Mouse (Mus musculus) G1E (cell line): ENCODE results near the gene Dock2. TPM values are rescaled to one million over a fixed set of nuclear protein-coding genes. Genes with fewer than 3 reads are reported as not detected.
"Not testable (repeated sequence)": the region's sequence is repeated elsewhere in the genome, so short reads cannot be mapped to it uniquely, and the experiment has no call there.

Source experiments
- ATAC-seq: 2 replicates; pipeline ENCODE4 v1.8.0; 2016; ENCODE audit warnings: mild to moderate bottlenecking; ENCODE audit not compliant: insufficient number of reproducible peaks, poor library complexity, low FRiP score, severe bottlenecking; ENCODE audit errors: extremely low read depth
- DNase-seq: peaks from one replicate; pipeline ENCODE4 v3.0.0; 2012; ENCODE audit warnings: low spot score
- H3K27me3 ChIP-seq: 2 replicates; pipeline ENCODE4 v1.6.1; 2012; ENCODE audit warnings: mild to moderate bottlenecking, low read length, inconsistent platforms; ENCODE audit not compliant: insufficient read depth
- H3K36me3 ChIP-seq: replicated peaks from 2 replicates; pipeline ENCODE3; 2012; ENCODE audit warnings: mild to moderate bottlenecking, inconsistent platforms
- H3K4me1 ChIP-seq: 2 replicates; pipeline ENCODE4 v1.6.1; 2012; ENCODE audit warnings: low read depth, low read length, inconsistent platforms, mixed read lengths; ENCODE audit not compliant: insufficient read depth
- H3K4me3 ChIP-seq: 2 replicates; pipeline ENCODE4 v1.5.1; 2012; ENCODE audit warnings: low read depth, mild to moderate bottlenecking, inconsistent platforms, low read length, moderate library complexity, mixed read lengths
- H3K9me3 ChIP-seq: replicated peaks from 2 replicates; pipeline ENCODE4 v1.6.1; 2012; ENCODE audit warnings: inconsistent platforms
- CTCF ChIP-seq: IDR thresholded peaks from 2 replicates; pipeline ENCODE4 v1.5.1; 2012; ENCODE audit warnings: low read depth, low read length, inconsistent platforms, mixed read lengths
- GATA1 ChIP-seq: IDR thresholded peaks from 2 replicates; pipeline ENCODE4 v1.6.1; 2012; ENCODE audit warnings: borderline replicate concordance, low read length, inconsistent platforms, mixed read lengths
- GATA2 ChIP-seq: IDR thresholded peaks from 2 replicates; pipeline ENCODE4 v1.6.1; 2012; ENCODE audit warnings: low read depth, low read length, inconsistent platforms, borderline replicate concordance
- POLR2AphosphoS5 ChIP-seq: IDR thresholded peaks from 2 replicates; pipeline ENCODE4 v1.6.1; 2012; ENCODE audit warnings: low read depth, low read length, inconsistent platforms; ENCODE audit not compliant: insufficient replicate concordance
- TAL1 ChIP-seq: conservative IDR thresholded peaks from 2 replicates; pipeline ENCODE4 v1.6.1; 2012; ENCODE audit warnings: low read depth, low read length, inconsistent platforms, mixed read lengths
- polyA plus RNA-seq: library from polyadenylated mRNA; stranded (reverse); fragments of >175 nt; gene quantifications from 2 replicates; pipeline ENCODE4 v1.2.3, GENCODE M21; 2012
- total RNA-seq, 2 experiments: library from RNA; stranded (forward) in 1 of 2; stranded (reverse) in 1 of 2; fragments of 200-1000 nt in 1 of 2; fragments of >200 nt in 1 of 2; fragmentation: Nextera tagmentation in 1 of 2; gene quantifications; 2 replicates each; pipeline ENCODE4 v1.2.3; 2014 to 2017

Dock2 gene
- total and polyA plus RNA-seq, 3 experiments, result 2.8 to 20.0 (median 4.7) TPM

- no peak for ATAC-seq
- TF ChIP-seq CTCF (no peak), GATA2 (no peak), POLR2AphosphoS5 (no peak), GATA1 (no peak), TAL1 (no peak)
- H3K27me3 ChIP-seq, result no peaks in the 10 kb centered on the region
These were observed 543.4 kb downstream of the Dock2 start for GRCm38 (mm10) chr11:34240252-34240651.

GRCm38 (mm10) chr11:34239691-34240090 lies 544.0 kb downstream of the Dock2 start:
- DNase-seq, result no peak
- peaks cover 12% of the 10 kb centered on the region for H3K9me3 ChIP-seq
- ATAC-seq, result no peak
- no peaks in the 10 kb centered on the region for H3K36me3 ChIP-seq
- H3K27me3 ChIP-seq, result no peaks in the 10 kb centered on the region
- H3K4me3 ChIP-seq, result no peak overlapping the region
- H3K4me1 ChIP-seq, result no peaks in the 10 kb centered on the region
- no peak for TF ChIP-seq GATA1
- TF ChIP-seq TAL1, result no peak
- no peak for TF ChIP-seq POLR2AphosphoS5
- no peak for TF ChIP-seq CTCF
- TF ChIP-seq GATA2, result no peak

More at GRCm38 (mm10) chr11:34240252-34240651, 543.4 kb downstream of the Dock2 start:
- no peaks in the 10 kb centered on the region for H3K4me1 ChIP-seq
- H3K4me3 ChIP-seq, result no peak overlapping the region
- H3K9me3 ChIP-seq, result peaks cover 12% of the 10 kb centered on the region
- no peaks in the 10 kb centered on the region for H3K36me3 ChIP-seq
- no peak for DNase-seq

GRCm38 (mm10) chr11:34236885-34237284 lies 546.8 kb downstream of the Dock2 start:
- Histone ChIP-seq H3K36me3 (no peaks in the 10 kb centered on the region), H3K4me3 (no peak overlapping the region), H3K9me3 (peaks cover 9% of the 10 kb centered on the region), H3K27me3 (no peaks in the 10 kb centered on the region), H3K4me1 (no peaks in the 10 kb centered on the region)
- DNase-seq, result no peak
- no peak for ATAC-seq
- no peak for TF ChIP-seq TAL1

GRCm38 (mm10) chr11:34236091-34236759 lies 547.5 kb downstream of the Dock2 start:
- Histone ChIP-seq H3K36me3 (no peaks in the 10 kb centered on the region), H3K27me3 (no peaks in the 10 kb centered on the region), H3K4me1 (no peaks in the 10 kb centered on the region), H3K9me3 (peaks cover 12% of the 10 kb centered on the region), H3K4me3 (no peak overlapping the region)
- TF ChIP-seq GATA1 (no peak), GATA2 (no peak), TAL1 (no peak), POLR2AphosphoS5 (no peak), CTCF (no peak)
- no peak for ATAC-seq
- DNase-seq, result no peak

GRCm38 (mm10) chr11:34228758-34229364 lies 554.8 kb downstream of the Dock2 start:
- no peaks in the 10 kb centered on the region for H3K27me3 ChIP-seq
- peaks cover 3% of the 10 kb centered on the region; the same call in 1 of the 2 replicates for H3K9me3 ChIP-seq
- no peak for DNase-seq
- H3K36me3 ChIP-seq, result no peaks in the 10 kb centered on the region
- ATAC-seq, result no peak; the same call in 1 of the 2 replicates
- TF ChIP-seq TAL1 (no peak), GATA1 (no peak), CTCF (peak; percentile 57), GATA2 (no peak), POLR2AphosphoS5 (no peak)
- no peaks in the 10 kb centered on the region for H3K4me1 ChIP-seq
- H3K4me3 ChIP-seq, result no peak overlapping the region

- H3K9me3 ChIP-seq, result peaks cover 10% of the 10 kb centered on the region
- no peak overlapping the region for H3K4me3 ChIP-seq
- H3K4me1 ChIP-seq, result no peaks in the 10 kb centered on the region
- no peaks in the 10 kb centered on the region; the same call in 1 of the 2 replicates for H3K27me3 ChIP-seq
- no peak for TF ChIP-seq POLR2AphosphoS5
- TF ChIP-seq CTCF, result no peak
- TF ChIP-seq GATA2, result no peak
- no peak for TF ChIP-seq TAL1
- no peak for TF ChIP-seq GATA1
- no peaks in the 10 kb centered on the region for H3K36me3 ChIP-seq
- ATAC-seq, result no peak
- no peak for DNase-seq
These were observed 556.5 kb downstream of the Dock2 start for GRCm38 (mm10) chr11:34227180-34227579.

GRCm38 (mm10) chr11:34220596-34220995 lies 563.1 kb downstream of the Dock2 start:
- not testable (repeated sequence) for H3K36me3 ChIP-seq, H3K4me1 ChIP-seq, H3K4me3 ChIP-seq, ATAC-seq, DNase-seq, H3K9me3 ChIP-seq, H3K27me3 ChIP-seq
